Mouse (Mus musculus) kidney, embryonic 15.5 days (tissue): ENCODE measurements around the gene Apobec2. TPM values are rescaled to one million over a fixed set of nuclear protein-coding genes. Genes with fewer than 3 reads are reported as not detected.
"Not testable (repeated sequence)": the region's sequence is repeated elsewhere in the genome, so short reads cannot be mapped to it uniquely, and the experiment has no call there.

ENCODE experiments used
- ATAC-seq: fragments of 200-750 bp; cut with Nextera tagmentation; replicated peaks from 2 replicates; pipeline ENCODE4 v1.8.0; 2017; ENCODE audit warnings: moderate TSS enrichment; ENCODE audit not compliant: low FRiP score
- H3K27ac ChIP-seq: fragments of 300-500 bp; sonication (generic); 2 replicates; pipeline ENCODE4 v1.5.1; 2015; ENCODE audit warnings: mild to moderate bottlenecking, inconsistent platforms
- H3K27me3 ChIP-seq: fragments of 300-500 bp; sonication (generic); 2 replicates; pipeline ENCODE4 v1.6.1; 2015; ENCODE audit warnings: inconsistent platforms
- H3K36me3 ChIP-seq: fragments of 300-500 bp; sonication (generic); 2 replicates; pipeline ENCODE4 v1.6.1; 2015; ENCODE audit warnings: inconsistent platforms
- H3K4me1 ChIP-seq: fragments of 300-500 bp; sonication (generic); 2 replicates; pipeline ENCODE4 v1.6.1; 2015; ENCODE audit warnings: inconsistent platforms
- H3K4me2 ChIP-seq: fragments of 300-500 bp; sonication (generic); 2 replicates; pipeline ENCODE4 v1.6.1; 2015; ENCODE audit warnings: moderate library complexity, mild to moderate bottlenecking, inconsistent platforms
- H3K4me3 ChIP-seq: fragments of 300-500 bp; sonication (generic); replicated peaks from 2 replicates; pipeline ENCODE4 v1.5.1; 2015; ENCODE audit warnings: mild to moderate bottlenecking, inconsistent platforms
- H3K9ac ChIP-seq: fragments of 300-500 bp; sonication (generic); 2 replicates; pipeline ENCODE4 v1.6.1; 2015; ENCODE audit warnings: mild to moderate bottlenecking, inconsistent platforms
- H3K9me3 ChIP-seq: fragments of 300-500 bp; sonication (generic); replicated peaks from 2 replicates; pipeline ENCODE4 v1.6.1; 2016; ENCODE audit warnings: inconsistent platforms
- WGBS: fragments of 180-500 bp; shearing (Covaris S2); methylation state at CpG from one replicate; pipeline ENCODE4 v1.1.7; 2015; ENCODE audit warnings: mixed read lengths; 5-methylcytosine and 5-hydroxymethylcytosine counted together
- polyA plus RNA-seq: library from polyadenylated mRNA; unstranded; fragments of >200 nt; fragmentation: Nextera tagmentation; extraction: Ambion mirVana; gene quantifications from 2 replicates; pipeline ENCODE4 v1.2.1, GENCODE M21; 2015

Gene Apobec2
- polyA plus RNA-seq = 4.2 and 6.9 TPM in 2 replicates

DNA sequence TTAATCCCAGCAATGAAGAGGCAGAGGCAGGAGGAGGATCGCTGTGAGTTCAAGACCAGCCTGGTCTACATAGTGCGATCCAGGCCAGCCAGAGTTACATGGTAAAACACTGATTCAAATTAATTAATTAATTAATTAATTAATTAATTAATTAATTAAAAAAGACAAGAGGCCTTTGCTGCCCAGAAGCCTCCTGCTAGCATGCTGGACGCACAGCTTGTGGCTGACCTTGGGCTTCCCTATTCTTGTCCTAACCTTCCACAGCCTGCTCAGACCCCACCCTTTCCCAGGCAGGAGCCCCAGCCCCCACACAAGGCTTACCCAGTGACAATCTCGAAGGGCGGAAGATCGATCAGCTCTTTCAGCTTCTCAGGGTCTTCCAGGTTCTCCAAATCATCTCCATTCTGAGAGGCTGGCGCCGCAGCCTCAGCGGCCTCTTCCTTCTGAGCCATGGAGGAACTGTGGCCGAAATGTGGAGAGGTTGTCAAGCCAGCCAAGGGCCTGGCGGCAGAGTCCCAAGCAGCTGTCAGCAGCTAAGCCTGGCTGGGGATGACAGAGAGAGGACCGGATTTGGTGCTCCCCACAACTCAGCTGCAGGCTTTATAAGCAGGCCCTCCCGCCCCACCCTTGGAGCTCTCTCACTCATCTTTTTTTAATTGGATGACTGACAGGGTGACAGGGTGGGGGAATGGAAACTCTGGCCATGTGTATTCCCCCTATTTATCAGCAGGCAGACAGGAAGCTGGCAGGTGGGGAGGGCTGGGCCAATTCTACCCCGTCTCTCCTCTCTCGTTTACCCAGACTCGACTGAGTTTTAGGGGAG is at the start of gene Apobec2:
Apobec2 (minus strand) TSS at position 773 of the 823 bp plus-strand sequence.
- no peak within 1 kb of the TSS for H3K4me3 ChIP-seq
- H3K27ac ChIP-seq = no peak within 1 kb of the TSS
- H3K9ac ChIP-seq = no peak within 1 kb of the TSS
- H3K4me1 ChIP-seq = peaks cover 50% of the 10 kb centered on the region
- H3K27me3 ChIP-seq = no peaks in the 10 kb centered on the region
- ATAC-seq = no peak
- no peaks in the 10 kb centered on the region for H3K36me3 ChIP-seq
- WGBS = 75% methylated on average over 16 of the region's 16 CpGs
- H3K9me3 ChIP-seq = no peaks in the 10 kb centered on the region
- H3K4me2 ChIP-seq = no peak within 1 kb of the TSS

DNA sequence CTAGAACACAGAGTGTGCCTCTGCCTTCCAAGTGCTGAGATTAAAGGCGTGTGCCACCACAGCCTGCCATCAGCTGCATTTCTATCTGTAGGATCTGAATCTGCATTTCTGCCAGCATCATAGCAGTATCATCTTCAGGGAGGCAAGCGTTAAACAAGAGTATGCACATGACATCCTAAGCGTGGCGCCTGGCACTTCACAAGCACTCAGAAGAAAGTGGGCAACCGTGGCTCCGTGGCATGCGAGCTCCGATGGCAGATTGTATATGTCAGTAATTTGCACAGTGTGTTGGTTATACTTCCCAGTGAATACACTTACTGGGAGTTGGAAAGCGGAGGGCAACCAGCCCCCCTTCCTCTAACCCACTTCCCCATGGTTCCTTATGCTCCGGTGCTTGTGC is 47.2 kb upstream of the Apobec2 start:
- Histone ChIP-seq H3K9me3 (no peaks in the 10 kb centered on the region), H3K4me3 (no peak overlapping the region), H3K36me3 (no peaks in the 10 kb centered on the region), H3K4me2 (no peak overlapping the region), H3K9ac (no peak overlapping the region), H3K27ac (no peak overlapping the region), H3K27me3 (no peaks in the 10 kb centered on the region), H3K4me1 (no peaks in the 10 kb centered on the region)
- ATAC-seq = no peak
- WGBS = 87% methylated on average over 10 of the region's 10 CpGs

DNA sequence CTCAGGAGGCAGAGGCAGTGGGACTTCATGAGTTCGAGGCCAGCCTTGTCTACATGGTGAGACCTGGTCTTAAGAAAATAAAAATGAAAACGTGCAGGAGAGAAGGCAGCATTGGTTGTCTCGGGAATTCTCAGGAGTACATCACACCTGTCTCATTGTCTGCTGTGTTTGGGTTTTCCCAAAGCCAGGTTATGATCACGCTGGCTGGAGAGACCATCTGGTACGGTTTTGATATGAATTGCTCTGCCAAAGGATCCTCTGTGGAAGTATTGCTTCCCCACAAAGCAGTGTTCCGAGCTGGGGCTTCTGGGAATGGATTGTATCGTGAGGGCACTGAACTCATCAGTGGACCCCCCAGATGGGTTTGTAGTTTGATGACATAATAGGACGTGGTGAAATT is 42.7 kb upstream of the Apobec2 start:
- Histone ChIP-seq H3K36me3 (no peaks in the 10 kb centered on the region), H3K9ac (no peak overlapping the region), H3K27me3 (no peaks in the 10 kb centered on the region), H3K4me3 (no peak overlapping the region), H3K4me1 (no peaks in the 10 kb centered on the region), H3K9me3 (no peaks in the 10 kb centered on the region), H3K4me2 (no peak overlapping the region), H3K27ac (no peak overlapping the region)
- no peak for ATAC-seq
- WGBS = 84% methylated on average over 8 of the region's 8 CpGs

DNA sequence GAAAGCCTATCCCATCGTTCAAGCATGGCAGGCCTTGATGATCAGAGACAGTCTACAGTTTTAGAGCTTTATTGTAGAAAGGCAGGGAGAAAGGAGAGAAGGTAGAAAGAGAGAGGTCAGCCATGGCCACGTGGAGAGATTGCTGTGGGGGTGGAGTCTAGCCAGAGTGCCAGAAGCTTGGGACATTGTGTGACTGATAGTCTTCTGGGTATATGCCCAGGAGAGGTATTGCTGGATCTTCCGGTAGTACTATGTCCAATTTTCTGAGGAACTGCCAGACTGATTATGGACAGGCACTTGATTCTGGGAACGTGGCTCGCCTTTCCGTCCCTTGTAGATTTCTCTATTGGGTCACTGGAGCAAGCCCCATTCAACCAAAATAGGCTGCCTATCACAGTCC is 41.6 kb upstream of the Apobec2 start:
- not testable (repeated sequence) for H3K4me3 ChIP-seq, H3K36me3 ChIP-seq, H3K27ac ChIP-seq, ATAC-seq, H3K4me2 ChIP-seq, H3K27me3 ChIP-seq, H3K4me1 ChIP-seq, H3K9ac ChIP-seq, H3K9me3 ChIP-seq
- WGBS = 77% methylated on average over 6 of the region's 6 CpGs

DNA sequence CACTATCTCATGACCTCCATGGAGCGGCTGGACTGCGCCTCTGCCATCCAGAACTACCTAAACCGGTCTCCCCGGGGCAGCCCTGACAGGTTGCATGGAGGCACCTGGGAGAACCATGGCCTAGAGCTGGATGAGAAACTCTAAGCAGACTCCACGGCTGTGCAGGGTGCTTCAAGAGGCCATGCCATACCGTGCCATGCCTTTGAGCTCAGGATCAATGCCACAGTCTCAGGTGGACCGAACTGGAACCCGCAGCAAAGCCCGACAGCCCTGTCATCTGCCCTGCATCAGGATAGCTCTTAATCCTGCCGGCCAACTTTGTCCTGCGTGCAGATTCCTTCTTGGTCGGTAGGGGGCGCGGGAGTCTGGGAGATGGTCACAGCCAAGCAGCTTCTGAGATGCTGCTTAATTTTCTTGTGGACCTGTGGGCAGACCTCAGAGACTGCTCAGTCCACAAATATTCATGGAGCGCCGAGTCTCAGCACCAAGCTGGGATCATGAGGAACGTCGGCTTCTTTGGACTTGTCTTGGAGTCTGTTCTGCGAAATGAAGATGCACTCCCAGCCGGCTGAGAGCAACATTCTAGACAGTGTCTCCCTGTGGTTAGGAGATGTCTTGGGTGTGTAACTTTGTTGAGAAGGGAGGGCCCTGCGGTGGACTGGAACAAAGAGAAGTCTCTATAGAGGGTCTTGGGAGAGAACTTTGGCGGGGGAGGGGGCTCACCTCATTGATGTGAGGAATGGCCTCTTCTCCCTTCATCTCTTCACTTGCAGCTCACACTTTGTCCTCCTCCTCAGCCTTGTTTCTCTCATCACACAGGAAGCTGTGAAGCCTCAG is 34.9 kb upstream of the Apobec2 start:
- Histone ChIP-seq H3K9ac (no peak overlapping the region), H3K27ac (no peak overlapping the region), H3K27me3 (peaks cover 14% of the 10 kb centered on the region; the same call in 1 of the 2 replicates), H3K9me3 (no peaks in the 10 kb centered on the region), H3K4me2 (peak overlapping the region; percentile 48), H3K36me3 (no peaks in the 10 kb centered on the region), H3K4me3 (peak overlapping the region; percentile 1; the same call in 1 of the 2 replicates), H3K4me1 (peaks cover 6% of the 10 kb centered on the region; the same call in 1 of the 2 replicates)
- ATAC-seq = peak; percentile 40
- WGBS = 12% methylated on average over 22 of the region's 22 CpGs

DNA sequence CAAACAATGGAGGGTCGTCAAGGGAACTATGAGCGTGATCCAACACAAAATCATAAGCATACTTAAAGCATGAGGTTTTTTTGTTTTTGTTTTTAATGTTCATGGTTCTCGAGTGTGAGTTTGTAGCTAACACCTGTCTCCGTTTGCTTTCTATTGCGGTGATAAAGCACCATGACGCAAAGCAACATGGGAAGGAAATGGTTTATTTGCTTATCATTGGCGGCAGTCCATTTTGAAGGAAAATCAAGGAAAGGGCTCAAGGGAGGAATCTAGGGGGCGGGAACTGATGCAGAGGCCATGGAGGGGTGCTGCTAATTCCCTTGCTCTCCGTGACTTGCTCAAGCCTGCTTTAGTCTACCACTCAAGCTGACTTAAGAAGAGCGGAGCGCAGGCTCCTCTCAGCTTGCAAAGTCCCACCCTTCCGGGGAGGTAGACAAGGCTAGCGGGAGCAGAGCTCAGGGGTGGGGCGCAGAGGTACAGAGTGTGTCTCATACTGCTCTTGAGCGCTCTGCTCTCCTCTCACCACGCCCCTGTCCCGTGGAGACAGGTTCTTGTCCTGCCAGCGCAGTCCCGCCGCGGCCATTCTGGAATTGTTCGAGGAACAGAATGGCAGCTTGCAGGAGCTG is 34.2 kb upstream of the Apobec2 start:
- Histone ChIP-seq H3K9me3 (no peaks in the 10 kb centered on the region), H3K4me1 (peaks cover 6% of the 10 kb centered on the region; the same call in 1 of the 2 replicates), H3K4me3 (peak overlapping the region; percentile 1; the same call in 1 of the 2 replicates), H3K27me3 (peaks cover 14% of the 10 kb centered on the region; the same call in 1 of the 2 replicates), H3K9ac (no peak overlapping the region), H3K4me2 (peak overlapping the region; percentile 48), H3K36me3 (no peaks in the 10 kb centered on the region), H3K27ac (no peak overlapping the region)
- 40% methylated on average over 22 of the region's 22 CpGs for WGBS
- ATAC-seq = peak; percentile 54; the same call in 1 of the 2 replicates

DNA sequence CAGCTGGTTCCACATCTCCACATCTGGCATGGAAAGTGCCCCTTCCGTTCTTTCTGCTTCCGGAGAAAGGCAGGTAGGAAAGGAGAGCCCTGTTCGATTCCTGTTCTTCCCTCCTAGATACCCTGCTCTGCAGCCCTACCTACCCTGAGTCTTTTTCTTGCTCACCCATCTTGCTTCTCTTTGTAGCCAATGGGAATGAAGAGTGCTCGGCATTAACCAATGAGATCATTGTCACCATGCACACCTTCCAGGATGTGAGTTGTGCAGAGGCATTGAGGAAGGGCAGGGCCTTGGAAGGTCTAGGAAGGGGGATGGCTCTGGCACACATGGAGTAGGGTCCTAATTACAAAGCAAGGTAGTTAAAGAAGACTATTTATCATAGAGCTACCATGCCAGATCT is 30.7 kb upstream of the Apobec2 start:
- peaks cover 14% of the 10 kb centered on the region; the same call in 1 of the 2 replicates for H3K27me3 ChIP-seq
- H3K4me1 ChIP-seq = peaks cover 6% of the 10 kb centered on the region; the same call in 1 of the 2 replicates
- no peaks in the 10 kb centered on the region for H3K36me3 ChIP-seq
- H3K4me2 ChIP-seq = no peak overlapping the region
- no peak overlapping the region for H3K9ac ChIP-seq
- ATAC-seq = no peak
- H3K27ac ChIP-seq = no peak overlapping the region
- WGBS = 96% methylated on average over 4 of the region's 4 CpGs
- H3K4me3 ChIP-seq = no peak overlapping the region
- H3K9me3 ChIP-seq = no peaks in the 10 kb centered on the region

DNA sequence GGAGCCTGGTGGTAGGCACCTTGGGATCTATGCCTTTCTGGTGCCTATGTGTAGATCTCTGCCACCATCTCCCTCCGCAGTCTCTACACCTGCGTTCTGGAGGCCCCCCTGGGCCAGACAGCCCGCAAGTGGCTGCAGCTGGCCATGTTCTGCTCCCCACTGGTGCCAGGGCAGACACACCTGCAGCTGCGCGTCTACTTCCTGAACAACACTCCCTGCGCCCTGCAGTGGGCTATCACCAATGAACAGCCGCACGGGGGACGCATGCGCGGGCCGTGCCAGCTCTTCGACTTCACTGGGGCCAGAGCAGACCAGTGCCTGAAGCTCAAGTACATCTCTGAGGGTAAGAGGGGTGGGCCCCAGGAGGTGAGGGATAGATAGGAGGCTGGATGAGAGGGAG is 29.4 kb upstream of the Apobec2 start:
- H3K27ac ChIP-seq = no peak overlapping the region
- H3K27me3 ChIP-seq = peaks cover 11% of the 10 kb centered on the region; the same call in 1 of the 2 replicates
- no peak for ATAC-seq
- H3K4me2 ChIP-seq = no peak overlapping the region
- 96% methylated on average over 13 of the region's 13 CpGs for WGBS
- no peaks in the 10 kb centered on the region for H3K9me3 ChIP-seq
- no peak overlapping the region for H3K9ac ChIP-seq
- peaks cover 4% of the 10 kb centered on the region; the same call in 1 of the 2 replicates for H3K4me1 ChIP-seq
- H3K4me3 ChIP-seq = no peak overlapping the region
- H3K36me3 ChIP-seq = no peaks in the 10 kb centered on the region

DNA sequence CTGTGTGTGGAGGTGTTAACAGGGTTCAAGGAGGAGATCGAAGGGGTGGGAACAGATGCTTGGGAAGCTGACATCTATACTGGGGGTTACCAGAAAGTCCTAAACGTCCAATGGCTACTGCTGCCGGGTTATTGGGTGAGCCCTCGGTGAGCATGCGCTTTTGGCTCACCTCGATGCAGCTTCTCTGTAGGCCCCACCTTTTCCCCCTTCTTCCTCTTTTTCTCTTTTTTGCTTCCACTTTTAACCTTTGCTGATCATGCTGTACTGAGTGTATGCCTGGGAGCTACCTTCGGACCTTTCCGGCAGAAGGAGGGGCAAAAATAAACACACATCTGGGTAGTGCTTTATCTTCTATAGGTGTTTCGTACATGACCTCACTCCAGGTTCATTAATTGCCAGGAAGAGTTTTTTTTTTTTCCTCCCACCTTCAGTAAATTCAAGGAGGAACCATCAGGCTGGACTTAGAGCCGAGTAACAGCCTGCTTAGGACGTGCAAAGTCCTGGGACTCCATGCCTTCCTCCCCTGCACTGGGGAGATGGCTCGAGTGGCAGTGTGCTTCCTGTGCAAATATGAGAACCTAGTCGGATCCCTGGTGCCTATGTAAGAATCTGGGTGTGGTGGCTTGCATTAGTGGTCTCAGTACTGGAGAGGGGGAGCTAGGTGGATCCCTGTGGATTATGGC is 25.4 kb upstream of the Apobec2 start:
- H3K9ac ChIP-seq = no peak overlapping the region
- no peak for ATAC-seq

DNA sequence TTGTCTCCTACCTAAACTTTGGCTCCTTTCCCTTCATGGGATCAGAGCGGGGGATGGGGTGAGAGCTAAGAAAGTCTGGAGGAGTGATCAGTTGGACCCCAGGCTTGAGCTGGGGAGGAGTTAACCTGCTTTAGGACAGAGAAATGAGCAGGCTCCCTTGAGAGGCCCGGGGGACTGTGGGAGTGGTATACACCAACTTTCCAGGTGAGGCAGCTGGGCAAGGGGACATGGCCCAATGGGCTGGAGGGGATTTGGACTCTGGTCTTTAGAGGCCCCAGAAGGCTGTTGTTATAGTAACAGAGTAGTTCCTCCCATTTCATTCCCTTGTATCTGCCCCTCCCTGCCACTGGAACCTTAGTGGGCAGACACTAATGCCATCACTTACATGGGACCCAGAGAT is 23.2 kb upstream of the Apobec2 start:
- WGBS = 70% methylated on average over 2 of the region's 2 CpGs
- peak; percentile 70 for ATAC-seq
- Histone ChIP-seq H3K27me3 (no peaks in the 10 kb centered on the region), H3K4me2 (no peak overlapping the region), H3K9me3 (no peaks in the 10 kb centered on the region), H3K9ac (no peak overlapping the region), H3K4me1 (peaks cover 23% of the 10 kb centered on the region), H3K36me3 (no peaks in the 10 kb centered on the region), H3K4me3 (no peak overlapping the region), H3K27ac (peak overlapping the region; percentile 64)

More for the DNA sequence above, 25.4 kb upstream of the Apobec2 start:
- no peak overlapping the region for H3K27ac ChIP-seq
- H3K9me3 ChIP-seq = no peaks in the 10 kb centered on the region
- peaks cover 11% of the 10 kb centered on the region; the same call in 1 of the 2 replicates for H3K4me1 ChIP-seq
- no peaks in the 10 kb centered on the region for H3K36me3 ChIP-seq
- H3K27me3 ChIP-seq = no peaks in the 10 kb centered on the region
- H3K4me2 ChIP-seq = no peak overlapping the region; the same call in 1 of the 2 replicates
- WGBS = 46% methylated on average over 13 of the region's 13 CpGs
- H3K4me3 ChIP-seq = no peak overlapping the region

DNA sequence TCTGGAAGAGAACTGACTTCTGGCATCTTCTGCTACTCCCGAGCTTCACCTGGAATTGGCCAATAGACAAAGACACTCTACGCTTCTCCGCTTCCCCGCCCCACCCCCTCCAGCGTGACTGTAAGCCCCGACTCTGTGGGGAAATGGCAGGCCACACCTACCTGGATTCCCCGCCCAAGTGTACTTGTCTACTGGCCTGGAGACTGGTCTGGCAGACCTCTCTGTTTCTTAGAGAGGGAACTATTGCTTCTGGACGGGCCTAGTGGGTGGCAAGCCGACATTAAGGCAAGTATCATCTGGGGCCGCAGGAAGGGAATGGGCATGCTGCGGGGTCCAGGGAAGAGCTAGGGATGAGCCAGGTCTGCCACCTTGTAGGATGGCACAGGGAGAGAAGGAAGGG is 22.0 kb upstream of the Apobec2 start, which contains the start of gene Unc5cl:
Unc5cl (plus strand) TSS at position 214 of the 400 bp plus-strand sequence.
- Histone ChIP-seq H3K27me3 (no peaks in the 10 kb centered on the region), H3K27ac (peak within 1 kb of the TSS; percentile 64), H3K36me3 (no peaks in the 10 kb centered on the region), H3K4me1 (peaks cover 23% of the 10 kb centered on the region), H3K9me3 (no peaks in the 10 kb centered on the region), H3K4me3 (peak within 1 kb of the TSS; percentile 14; the same call in 1 of the 2 replicates), H3K4me2 (peak within 1 kb of the TSS; percentile 20; the same call in 1 of the 2 replicates), H3K9ac (no peak within 1 kb of the TSS)
- 59% methylated on average over 11 of the region's 11 CpGs for WGBS
- ATAC-seq = no peak; the same call in 1 of the 2 replicates
